Mouse (Mus musculus) intestine, embryonic 15.5 days (tissue): ENCODE results near the gene Gm14214. TPM values are rescaled to one million over a fixed set of nuclear protein-coding genes. Genes with fewer than 3 reads are reported as not detected.

Source experiments
- polyA plus RNA-seq: library from polyadenylated mRNA; unstranded; fragments of >200 nt; fragmentation: Nextera tagmentation; extraction: Ambion mirVana; gene quantifications from 2 replicates; pipeline ENCODE4 v1.2.1, GENCODE M21; 2015

The Gm14214 gene
- polyA plus RNA-seq, 1 experiment from 2014 or later, result not detected

Other genes with a start within 250 kb of the Gm14214 start
- 0.52 and 0.57 TPM in 2 replicates for gene 1700003F12Rik, start 222.9 kb downstream of the Gm14214 start, polyA plus RNA-seq
- gene Actl10, start 218.3 kb downstream of the Gm14214 start, polyA plus RNA-seq, result 0.15 TPM in 1 of 2 replicates, not detected in the other
- 1.2 TPM in 2 replicates for gene Necab3, start 211.1 kb downstream of the Gm14214 start, polyA plus RNA-seq
- gene E2f1, start 200.1 kb downstream of the Gm14214 start, polyA plus RNA-seq, result 16.7 and 18.7 TPM in 2 replicates
- 28.0 and 32.9 TPM in 2 replicates for gene Pxmp4, start 166.3 kb downstream of the Gm14214 start, polyA plus RNA-seq
- gene Zfp341, start 156.7 kb downstream of the Gm14214 start, polyA plus RNA-seq, result 0.69 and 1.0 TPM in 2 replicates
- gene 4930519P11Rik, start 156.6 kb downstream of the Gm14214 start, polyA plus RNA-seq, result not detected in 2 replicates
- gene Chmp4b, start 118.3 kb downstream of the Gm14214 start, polyA plus RNA-seq, result 36.3 and 36.4 TPM in 2 replicates
- gene Raly, start 21.1 kb upstream of the Gm14214 start, polyA plus RNA-seq, result 31.6 and 34.6 TPM in 2 replicates
- 0.63 and 0.73 TPM in 2 replicates for gene a, start 21.4 kb upstream of the Gm14214 start, polyA plus RNA-seq
- 87.5 and 106 TPM in 2 replicates for gene Eif2s2, start 122.9 kb upstream of the Gm14214 start, polyA plus RNA-seq
- 2.3 and 2.7 TPM in 2 replicates for gene Gm14226, start 248.2 kb upstream of the Gm14214 start, polyA plus RNA-seq